Mouse (Mus musculus): ENCODE results near the gene Aasdhppt. TPM values are rescaled to one million over a fixed set of nuclear protein-coding genes. Genes with fewer than 3 reads are reported as not detected.

Gene Aasdhppt
- polyA plus RNA-seq, 1 experiment, result 12.8 TPM

GRCm38 (mm10) chr9:4266881-4267280, 42.4 kb downstream of the Aasdhppt start:
- no peak for DNase-seq (ENCODE audit: low read depth)
- TF ChIP-seq POLR2A (IDR thresholded peaks at IDR 0.05; ENCODE audit: borderline replicate concordance, extremely low read depth, insufficient read depth, insufficient read length, poor library complexity, severe bottlenecking) (no peak), CTCF (IDR thresholded peaks at IDR 0.05; ENCODE audit: borderline replicate concordance, extremely low read depth, insufficient read depth, insufficient read length) (no peak)

DNA sequence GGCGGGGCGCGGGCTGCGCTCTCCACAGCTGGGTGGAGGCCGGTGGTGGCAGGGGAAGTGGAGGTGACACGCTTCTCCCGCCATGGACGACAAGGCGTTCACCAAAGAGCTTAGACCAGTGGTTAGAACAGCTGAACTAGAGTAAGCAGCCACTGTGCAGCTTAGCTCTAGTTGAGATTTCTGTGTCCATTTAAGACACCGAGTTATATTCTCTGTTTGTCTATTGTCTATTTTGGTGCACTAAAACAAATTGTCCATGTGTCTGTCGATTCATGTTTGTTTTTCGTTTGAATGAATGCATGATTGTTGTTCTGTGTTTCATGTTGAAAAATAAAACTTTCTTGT, 48.6 kb downstream of the Aasdhppt start:
- TF ChIP-seq CTCF (IDR thresholded peaks at IDR 0.05; ENCODE audit: borderline replicate concordance, extremely low read depth, insufficient read depth, insufficient read length) (no peak), POLR2A (IDR thresholded peaks at IDR 0.05; ENCODE audit: borderline replicate concordance, extremely low read depth, insufficient read depth, insufficient read length, poor library complexity, severe bottlenecking) (no peak)
- DNase-seq (ENCODE audit: low read depth), result no peak

DNA sequence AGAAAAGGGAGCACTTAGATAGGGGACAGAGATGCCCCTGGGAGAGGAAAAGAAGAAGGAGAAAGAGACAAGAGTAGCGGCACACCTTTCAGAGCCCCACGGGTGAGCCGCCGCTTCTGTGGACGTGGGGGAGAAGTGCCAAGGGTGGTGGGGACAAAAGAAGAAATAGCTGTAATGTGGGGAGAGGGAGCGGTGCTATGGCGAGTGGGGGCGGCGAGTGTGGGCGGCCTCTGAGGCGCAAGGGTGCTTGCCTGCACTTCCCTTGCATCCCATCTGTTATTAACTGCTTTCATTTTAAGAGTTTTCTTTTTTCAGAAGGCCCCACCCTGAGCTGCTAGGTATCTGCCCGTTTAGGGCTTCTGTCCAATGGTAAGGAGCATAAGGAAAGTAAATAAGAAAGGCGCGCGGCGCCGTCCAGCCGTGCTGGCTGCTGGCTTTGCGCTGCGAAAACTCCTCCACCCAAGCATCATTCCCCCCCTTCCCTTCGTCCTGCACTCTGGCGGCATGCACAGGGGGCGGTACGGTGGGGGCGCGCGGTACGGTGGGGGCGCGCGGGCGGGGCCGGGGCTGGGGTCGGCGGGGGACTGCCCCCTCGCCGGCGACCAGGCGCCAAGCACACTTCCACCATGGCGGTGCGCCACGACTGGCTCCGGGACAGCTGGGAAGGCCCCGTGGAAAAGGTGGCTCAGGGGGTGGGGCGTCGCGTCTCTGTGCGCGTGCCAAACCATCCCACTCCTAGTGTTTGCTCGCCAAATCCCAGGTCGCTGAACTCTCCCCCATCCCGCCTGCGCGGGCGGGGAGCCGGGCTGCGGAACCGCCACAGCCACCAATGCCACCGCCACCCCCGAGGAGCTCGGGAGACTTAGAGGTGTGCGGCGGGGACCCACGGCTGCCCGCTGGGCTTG, 49.2 kb downstream of the Aasdhppt start:
- TF ChIP-seq CTCF (IDR thresholded peaks at IDR 0.05; ENCODE audit: borderline replicate concordance, extremely low read depth, insufficient read depth, insufficient read length) (no peak), POLR2A (IDR thresholded peaks at IDR 0.05; ENCODE audit: borderline replicate concordance, extremely low read depth, insufficient read depth, insufficient read length, poor library complexity, severe bottlenecking) (no peak)

GRCm38 (mm10) chr9:4259074-4259473, 50.2 kb downstream of the Aasdhppt start:
- no peak for DNase-seq (ENCODE audit: low read depth)

More for the DNA sequence above, 49.2 kb downstream of the Aasdhppt start:
- DNase-seq (ENCODE audit: low read depth), result peak; percentile 17

More at GRCm38 (mm10) chr9:4259074-4259473, 50.2 kb downstream of the Aasdhppt start:
- TF ChIP-seq POLR2A (IDR thresholded peaks at IDR 0.05; ENCODE audit: borderline replicate concordance, extremely low read depth, insufficient read depth, insufficient read length, poor library complexity, severe bottlenecking) (no peak), CTCF (IDR thresholded peaks at IDR 0.05; ENCODE audit: borderline replicate concordance, extremely low read depth, insufficient read depth, insufficient read length) (no peak)

Other genes starting within 250 kb of the Aasdhppt start
- gene Kbtbd3, start 362 bp upstream of the Aasdhppt start, polyA plus RNA-seq (2012; rRNA removed), result 3.1 and 3.2 TPM in 2 replicates
- gene Msantd4, start 67.1 kb upstream of the Aasdhppt start, polyA plus RNA-seq (2012; rRNA removed), result 32.0 and 38.3 TPM in 2 replicates